11 mouse cellular contexts compared by ENCODE assay signal in the genomic region with DNA sequence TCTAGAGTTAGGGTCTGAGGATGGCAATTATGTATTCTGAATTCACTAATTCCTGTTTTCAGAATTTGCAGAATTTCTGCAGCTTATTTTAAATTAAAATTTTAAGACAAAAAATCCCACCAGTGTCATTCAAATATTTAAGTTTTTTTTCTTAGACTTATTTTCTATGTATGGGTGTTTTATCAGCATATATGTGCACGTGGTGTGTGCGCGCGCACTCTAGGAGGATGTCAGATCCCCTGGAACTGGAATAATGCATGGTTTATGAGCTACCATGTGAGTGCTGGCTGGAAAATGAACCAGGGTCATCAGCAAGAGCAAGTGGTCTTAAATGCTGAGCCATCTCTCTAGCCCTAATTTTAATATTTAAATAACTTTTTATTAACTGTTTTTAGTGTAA. TPM values are rescaled to one million over a fixed set of nuclear protein-coding genes. Genes with fewer than 3 reads are reported as not detected.
DNase-seq lines count a peak whose midpoint lies in the region; ATAC-seq and TF ChIP-seq lines count a peak whose summit lies in the region.
"Had no signal": no experiment of that assay in that cellular context is flagged by ENCODE, and none has a peak within 500 bp of the region (broad histone marks: within the 10 kb centered on the region; RNA-seq: fewer than 3 reads in every experiment).

No protein-coding gene starts in this region.

- no peaks in the 10 kb centered on the region for H3K9me3 ChIP-seq in lung, embryonic 14.5 days (ENCODE audit: low read depth, low read length)
- no peaks in the 10 kb centered on the region for H3K9me3 ChIP-seq in forebrain, embryonic 16.5 days (ENCODE audit: control insufficient read depth, low read length)
- no peaks in the 10 kb centered on the region for H3K9me3 ChIP-seq in limb, embryonic 14.5 days (ENCODE audit: control insufficient read depth, low read length)
- no peaks in the 10 kb centered on the region for H3K9me3 ChIP-seq in neural tube, embryonic 13.5 days
- H3K9me3 ChIP-seq: stomach, embryonic 15.5 days had no signal

- no peak for ATAC-seq in lung, embryonic 14.5 days (ENCODE audit: insufficient read depth)
- ATAC-seq in forebrain, embryonic 16.5 days, result no peak
- ATAC-seq in limb, embryonic 14.5 days (ENCODE audit: low FRiP score, low read depth), result no peak
- ATAC-seq in neural tube, embryonic 13.5 days (ENCODE audit: low read depth), result no peak
- no peak for ATAC-seq in monocyte, adult 5-6 weeks (replicated peaks; ENCODE audit: insufficient number of reproducible peaks, low FRiP score, low TSS enrichment, poor library complexity, severe bottlenecking)

- H3K4me3 ChIP-seq in lung, embryonic 14.5 days (ENCODE audit: low read depth, low read length), result no peak overlapping the region; the same call in 1 of the 2 replicates
- H3K4me3 ChIP-seq in forebrain, embryonic 16.5 days (replicated peaks; ENCODE audit: low read length), result no peak overlapping the region
- peak overlapping the region; percentile 81 for H3K4me3 ChIP-seq in limb, embryonic 14.5 days (replicated peaks; ENCODE audit: low read length)
- peak overlapping the region; percentile 82; the same call in 1 of the 2 replicates for H3K4me3 ChIP-seq in neural tube, embryonic 13.5 days

- 89% methylated on average over 4 of the region's 4 CpGs for WGBS in lung, embryonic 14.5 days
- 93% methylated on average over 4 of the region's 4 CpGs for WGBS in forebrain, embryonic 16.5 days
- 87% methylated on average over 4 of the region's 4 CpGs for WGBS in limb, embryonic 14.5 days
- 91% methylated on average over 4 of the region's 4 CpGs for WGBS in neural tube, embryonic 13.5 days

- no peak overlapping the region; the same call in 1 of the 2 replicates for H3K9ac ChIP-seq in lung, embryonic 14.5 days
- no peak overlapping the region for H3K9ac ChIP-seq in forebrain, embryonic 16.5 days (replicated peaks; ENCODE audit: low read depth, low read length)
- no peak overlapping the region for H3K9ac ChIP-seq in limb, embryonic 14.5 days (ENCODE audit: low read depth, low read length, severe bottlenecking)
- H3K9ac ChIP-seq in neural tube, embryonic 13.5 days, result peak overlapping the region; percentile 88; the same call in 1 of the 2 replicates

- no peaks in the 10 kb centered on the region for H3K27me3 ChIP-seq in lung, embryonic 14.5 days (ENCODE audit: insufficient read depth, low read length)
- H3K27me3 ChIP-seq in forebrain, embryonic 16.5 days (replicated peaks; ENCODE audit: control insufficient read depth, insufficient read depth, low read length), result no peaks in the 10 kb centered on the region
- H3K27me3 ChIP-seq in limb, embryonic 14.5 days (ENCODE audit: control insufficient read depth, insufficient read depth, low read length), result no peaks in the 10 kb centered on the region
- H3K27me3 ChIP-seq in neural tube, embryonic 13.5 days, result no peaks in the 10 kb centered on the region
- H3K27me3 ChIP-seq: stomach, embryonic 15.5 days had no signal

- TF ChIP-seq CTCF in lung, embryonic 14.5 days (IDR thresholded peaks at IDR 0.05; ENCODE audit: low read depth), result no peak

- TF ChIP-seq POLR2A in limb, embryonic 14.5 days (IDR thresholded peaks at IDR 0.05; ENCODE audit: borderline replicate concordance, extremely low read depth, insufficient read depth, insufficient read length), result no peak

- DNase-seq in lung, embryonic 14.5 days, result no peak
- no peak for DNase-seq in lung, postnatal 4 days
- DNase-seq in limb, embryonic 14.5 days (ENCODE audit: low spot score), result no peak
- DNase-seq in cerebellum, postnatal 36 days, result no peak
- DNase-seq: adrenal gland, postnatal 36 days; gastrocnemius, postnatal 36 days; retina, postnatal 1 day had no signal

- H3K36me3 ChIP-seq in lung, embryonic 14.5 days (ENCODE audit: insufficient read depth), result peaks cover 5% of the 10 kb centered on the region; the same call in 1 of the 2 replicates
- H3K36me3 ChIP-seq in forebrain, embryonic 16.5 days (ENCODE audit: control insufficient read depth, insufficient read depth), result no peaks in the 10 kb centered on the region
- peaks cover 9% of the 10 kb centered on the region; the same call in 1 of the 2 replicates for H3K36me3 ChIP-seq in limb, embryonic 14.5 days (ENCODE audit: control insufficient read depth, insufficient read depth, low read length)
- peaks cover under 1% of the 10 kb centered on the region; the same call in 1 of the 2 replicates for H3K36me3 ChIP-seq in neural tube, embryonic 13.5 days
- H3K36me3 ChIP-seq: stomach, embryonic 15.5 days had no signal

- H3K4me2 ChIP-seq in lung, embryonic 14.5 days, result peak overlapping the region; percentile 88
- peak overlapping the region; percentile 66 for H3K4me2 ChIP-seq in forebrain, embryonic 16.5 days (ENCODE audit: low read length)
- H3K4me2 ChIP-seq in limb, embryonic 14.5 days (replicated peaks; ENCODE audit: low read depth, low read length, severe bottlenecking), result peak overlapping the region; percentile 52
- H3K4me2 ChIP-seq in neural tube, embryonic 13.5 days, result peak overlapping the region; percentile 83

- H3K4me1 ChIP-seq in lung, embryonic 14.5 days (ENCODE audit: insufficient read depth), result peaks cover 15% of the 10 kb centered on the region
- H3K4me1 ChIP-seq in forebrain, embryonic 16.5 days (replicated peaks; ENCODE audit: control insufficient read depth, insufficient read depth, low read length), result peaks cover 22% of the 10 kb centered on the region
- H3K4me1 ChIP-seq in limb, embryonic 14.5 days (ENCODE audit: control insufficient read depth, insufficient read depth, low read length), result peaks cover 14% of the 10 kb centered on the region
- H3K4me1 ChIP-seq in neural tube, embryonic 13.5 days (replicated peaks), result peaks cover 34% of the 10 kb centered on the region
- H3K4me1 ChIP-seq: stomach, embryonic 15.5 days had no signal

- H3K27ac ChIP-seq in lung, embryonic 14.5 days (ENCODE audit: low read depth), result no peak overlapping the region
- no peak overlapping the region for H3K27ac ChIP-seq in forebrain, embryonic 16.5 days (ENCODE audit: low read length)
- no peak overlapping the region for H3K27ac ChIP-seq in limb, embryonic 14.5 days (replicated peaks; ENCODE audit: low read depth, low read length)
- H3K27ac ChIP-seq in neural tube, embryonic 13.5 days (replicated peaks), result 0 out of 2 replicates have a peak overlapping the region, but pooled peaks have one; percentile 95

RNA-seq across cellular contexts. Expression of a gene that starts 1.1 kb away (rescaled TPM):
- polyA plus RNA-seq in lung, embryonic 14.5 days (2014; fragmentation: Nextera tagmentation; extraction: Ambion mirVana), result 54.5 and 59.3 TPM in 2 replicates
- polyA plus RNA-seq in forebrain, embryonic 16.5 days (2015; fragmentation: Nextera tagmentation; extraction: Ambion mirVana), result 62.5 and 72.6 TPM in 2 replicates
- polyA plus RNA-seq in limb, embryonic 14.5 days (2012; rRNA removed), result 15.1 and 20.2 TPM in 2 replicates
- polyA plus RNA-seq in limb, embryonic 14.5 days (2014; fragmentation: Nextera tagmentation; extraction: Ambion mirVana), result 42.9 and 50.7 TPM in 2 replicates
- polyA plus RNA-seq in neural tube, embryonic 13.5 days (2015; fragmentation: Nextera tagmentation; extraction: Ambion mirVana), result 51.6 and 60.7 TPM in 2 replicates
- total RNA-seq in monocyte, adult 5-6 weeks (2017), result 27.6 to 70.6 TPM (median 42.7 TPM) in 3 replicates

RNA-seq across cellular contexts. Expression of a gene that starts 53.6 kb away (rescaled TPM):
- 12.7 and 13.5 TPM in 2 replicates for polyA plus RNA-seq in lung, embryonic 14.5 days (2014; fragmentation: Nextera tagmentation; extraction: Ambion mirVana)
- 12.7 and 13.0 TPM in 2 replicates for polyA plus RNA-seq in forebrain, embryonic 16.5 days (2015; fragmentation: Nextera tagmentation; extraction: Ambion mirVana)
- polyA plus RNA-seq in limb, embryonic 14.5 days (2012; rRNA removed), result 6.9 and 9.9 TPM in 2 replicates
- 12.0 and 12.2 TPM in 2 replicates for polyA plus RNA-seq in limb, embryonic 14.5 days (2014; fragmentation: Nextera tagmentation; extraction: Ambion mirVana)
- 9.5 and 10.3 TPM in 2 replicates for polyA plus RNA-seq in neural tube, embryonic 13.5 days (2015; fragmentation: Nextera tagmentation; extraction: Ambion mirVana)
- 12.1 to 15.9 TPM (median 13.2 TPM) in 3 replicates for total RNA-seq in monocyte, adult 5-6 weeks (2017)

Comparison
In these comparisons a context has a peak if more than half of its experiments do, and no peak if none do; other contexts are left out.
1. H3K4me3 ChIP-seq: peak in limb, embryonic 14.5 days (single experiment) and neural tube, embryonic 13.5 days (single experiment); none in lung, embryonic 14.5 days (single experiment) and forebrain, embryonic 16.5 days (single experiment).
2. Peak in every context shown above with its lines, with median percentiles within 50 percentile points of each other: H3K4me2 ChIP-seq.